Mouse (Mus musculus) embryonic facial prominence, embryonic 15.5 days (tissue): ENCODE measurements around the gene Lrrc29. TPM values are rescaled to one million over a fixed set of nuclear protein-coding genes. Genes with fewer than 3 reads are reported as not detected.

Experiments used
- ATAC-seq: fragments of 200-750 bp; cut with Nextera tagmentation; 2 replicates; pipeline ENCODE4 v1.8.0; 2017; ENCODE audit warnings: low read depth, moderate TSS enrichment; ENCODE audit not compliant: insufficient number of reproducible peaks, low FRiP score, low TSS enrichment
- H3K27ac ChIP-seq: fragments of 300-500 bp; sonication (generic); replicated peaks from 2 replicates; pipeline ENCODE4 v1.5.1; 2015; ENCODE audit warnings: mild to moderate bottlenecking, inconsistent platforms
- H3K27me3 ChIP-seq: fragments of 300-500 bp; sonication (generic); 2 replicates; pipeline ENCODE4 v1.6.1; 2015; ENCODE audit warnings: inconsistent platforms
- H3K36me3 ChIP-seq: fragments of 300-500 bp; sonication (generic); 2 replicates; pipeline ENCODE4 v1.6.1; 2015; ENCODE audit warnings: mild to moderate bottlenecking, inconsistent platforms
- H3K4me1 ChIP-seq: fragments of 300-500 bp; sonication (generic); 2 replicates; pipeline ENCODE4 v1.6.1; 2015; ENCODE audit warnings: inconsistent platforms
- H3K4me2 ChIP-seq: fragments of 300-500 bp; sonication (generic); replicated peaks from 2 replicates; pipeline ENCODE4 v1.6.1; 2015; ENCODE audit warnings: mild to moderate bottlenecking, inconsistent platforms
- H3K4me3 ChIP-seq: fragments of 300-500 bp; sonication (generic); replicated peaks from 2 replicates; pipeline ENCODE4 v1.5.1; 2015; ENCODE audit warnings: mild to moderate bottlenecking, inconsistent platforms
- H3K9ac ChIP-seq: fragments of 300-500 bp; sonication (generic); 2 replicates; pipeline ENCODE4 v1.6.1; 2015; ENCODE audit warnings: inconsistent platforms
- H3K9me3 ChIP-seq: fragments of 300-500 bp; sonication (generic); replicated peaks from 2 replicates; pipeline ENCODE4 v1.6.1; 2016; ENCODE audit warnings: inconsistent platforms
- WGBS: fragments of 180-500 bp; shearing (Covaris S2); methylation state at CpG from one replicate; pipeline ENCODE4 v1.1.7; 2015; 5-methylcytosine and 5-hydroxymethylcytosine counted together
- polyA plus RNA-seq: library from polyadenylated mRNA; unstranded; fragments of >200 nt; fragmentation: Nextera tagmentation; extraction: Ambion mirVana; gene quantifications from 2 replicates; pipeline ENCODE4 v1.2.1, GENCODE M21; 2015

Gene Lrrc29
- polyA plus RNA-seq, 1 experiment from 2014 or later: 2.0 TPM

- Histone ChIP-seq H3K9ac (no peak overlapping the region), H3K4me2 (no peak overlapping the region), H3K4me1 (peaks cover 56% of the 10 kb centered on the region), H3K27me3 (no peaks in the 10 kb centered on the region), H3K27ac (no peak overlapping the region), H3K4me3 (no peak overlapping the region), H3K9me3 (no peaks in the 10 kb centered on the region), H3K36me3 (no peaks in the 10 kb centered on the region)
- WGBS: 71% methylated on average over 4 of the region's 4 CpGs
- no peak for ATAC-seq
Measured at GRCm38 (mm10) chr8:105342768-105343167, 16.7 kb upstream of the Lrrc29 start.

- Histone ChIP-seq H3K4me3 (no peak overlapping the region), H3K27ac (no peak overlapping the region), H3K27me3 (no peaks in the 10 kb centered on the region), H3K9me3 (no peaks in the 10 kb centered on the region), H3K4me2 (no peak overlapping the region), H3K9ac (no peak overlapping the region), H3K4me1 (peaks cover 45% of the 10 kb centered on the region), H3K36me3 (peaks cover 8% of the 10 kb centered on the region)
- no peak for ATAC-seq
- WGBS: 35% methylated on average over 8 of the region's 8 CpGs
Measured at GRCm38 (mm10) chr8:105341399-105341798, 15.3 kb upstream of the Lrrc29 start.

- ATAC-seq: no peak
Measured at GRCm38 (mm10) chr8:105339886-105340635, 14.0 kb upstream of the Lrrc29 start.

GRCm38 (mm10) chr8:105338992-105339391 is 12.9 kb upstream of the Lrrc29 start:
- ATAC-seq: no peak
- H3K36me3 ChIP-seq: peaks cover 27% of the 10 kb centered on the region

More at GRCm38 (mm10) chr8:105339886-105340635, 14.0 kb upstream of the Lrrc29 start:
- Histone ChIP-seq H3K4me2 (no peak overlapping the region), H3K4me3 (no peak overlapping the region), H3K27me3 (no peaks in the 10 kb centered on the region), H3K27ac (no peak overlapping the region), H3K9ac (no peak overlapping the region), H3K9me3 (no peaks in the 10 kb centered on the region), H3K36me3 (peaks cover 19% of the 10 kb centered on the region), H3K4me1 (peaks cover 31% of the 10 kb centered on the region)
- 76% methylated on average over 6 of the region's 6 CpGs for WGBS

GRCm38 (mm10) chr8:105336373-105337130 is 10.5 kb upstream of the Lrrc29 start:
- ATAC-seq: no peak
- Histone ChIP-seq H3K4me2 (no peak overlapping the region), H3K27ac (no peak overlapping the region), H3K4me3 (no peak overlapping the region), H3K9me3 (no peaks in the 10 kb centered on the region), H3K4me1 (peaks cover 19% of the 10 kb centered on the region), H3K27me3 (no peaks in the 10 kb centered on the region), H3K9ac (no peak overlapping the region), H3K36me3 (peaks cover 50% of the 10 kb centered on the region)
- 65% methylated on average over 32 of the region's 32 CpGs for WGBS

More at GRCm38 (mm10) chr8:105338992-105339391, 12.9 kb upstream of the Lrrc29 start:
- 20% methylated on average over 4 of the region's 4 CpGs for WGBS
- no peak overlapping the region for H3K4me3 ChIP-seq
- H3K4me2 ChIP-seq: no peak overlapping the region
- no peaks in the 10 kb centered on the region for H3K9me3 ChIP-seq
- no peaks in the 10 kb centered on the region for H3K27me3 ChIP-seq
- H3K4me1 ChIP-seq: peaks cover 23% of the 10 kb centered on the region
- H3K9ac ChIP-seq: no peak overlapping the region
- H3K27ac ChIP-seq: 0 out of 2 replicates have a peak overlapping the region, but pooled peaks have one; percentile 28

- Histone ChIP-seq H3K4me3 (no peak overlapping the region), H3K27me3 (no peaks in the 10 kb centered on the region), H3K4me2 (no peak overlapping the region), H3K27ac (no peak overlapping the region), H3K9me3 (no peaks in the 10 kb centered on the region), H3K4me1 (peaks cover under 1% of the 10 kb centered on the region), H3K36me3 (peaks cover 87% of the 10 kb centered on the region), H3K9ac (no peak overlapping the region)
- whole genome bisulfite sequencing: 62% methylated on average over 2 of the region's 2 CpGs
- ATAC-seq: no peak
Measured at GRCm38 (mm10) chr8:105332523-105332922, 6.4 kb upstream of the Lrrc29 start.

- no peaks in the 10 kb centered on the region for H3K27me3 ChIP-seq
- peaks cover 7% of the 10 kb centered on the region for H3K4me1 ChIP-seq
- H3K9me3 ChIP-seq: no peaks in the 10 kb centered on the region
- H3K9ac ChIP-seq: no peak overlapping the region
- no peak for ATAC-seq
- no peak overlapping the region for H3K27ac ChIP-seq
- H3K4me2 ChIP-seq: no peak overlapping the region
- H3K4me3 ChIP-seq: no peak overlapping the region
- 93% methylated on average over 9 of the region's 9 CpGs for WGBS
- H3K36me3 ChIP-seq: peaks cover 85% of the 10 kb centered on the region
Measured at GRCm38 (mm10) chr8:105331931-105332330, 5.9 kb upstream of the Lrrc29 start.

- H3K9me3 ChIP-seq: no peaks in the 10 kb centered on the region
- 94% methylated on average over 22 of the region's 22 CpGs for WGBS
- no peaks in the 10 kb centered on the region for H3K27me3 ChIP-seq
- no peak overlapping the region for H3K4me3 ChIP-seq
- no peak overlapping the region for H3K27ac ChIP-seq
- no peak overlapping the region for H3K4me2 ChIP-seq
- peaks cover 8% of the 10 kb centered on the region for H3K4me1 ChIP-seq
- ATAC-seq: no peak
- no peak overlapping the region for H3K9ac ChIP-seq
- peaks cover 80% of the 10 kb centered on the region for H3K36me3 ChIP-seq
Measured at GRCm38 (mm10) chr8:105331469-105331868, 5.4 kb upstream of the Lrrc29 start.

GRCm38 (mm10) chr8:105330325-105330724 is 4.2 kb upstream of the Lrrc29 start:
- no peak overlapping the region for H3K4me2 ChIP-seq
- no peaks in the 10 kb centered on the region for H3K9me3 ChIP-seq
- peaks cover 69% of the 10 kb centered on the region for H3K36me3 ChIP-seq
- no peak overlapping the region for H3K4me3 ChIP-seq
- no peak overlapping the region for H3K27ac ChIP-seq
- 91% methylated on average over 12 of the region's 12 CpGs for WGBS
- peaks cover 11% of the 10 kb centered on the region for H3K4me1 ChIP-seq
- H3K27me3 ChIP-seq: no peaks in the 10 kb centered on the region
- H3K9ac ChIP-seq: no peak overlapping the region
- ATAC-seq: no peak

- H3K36me3 ChIP-seq: peaks cover 50% of the 10 kb centered on the region
- H3K4me2 ChIP-seq: peak overlapping the region; percentile 80
- peak overlapping the region; percentile 94 for H3K27ac ChIP-seq
- H3K4me3 ChIP-seq: peak overlapping the region; percentile 91
- WGBS: 29% methylated on average over 6 of the region's 6 CpGs
- H3K9ac ChIP-seq: peak overlapping the region; percentile 76
- no peak for ATAC-seq
- peaks cover 18% of the 10 kb centered on the region for H3K4me1 ChIP-seq
- H3K27me3 ChIP-seq: no peaks in the 10 kb centered on the region
- H3K9me3 ChIP-seq: no peaks in the 10 kb centered on the region
Measured at GRCm38 (mm10) chr8:105326968-105327367, 890 bp upstream of the Lrrc29 start.

- peak overlapping the region; percentile 91 for H3K4me3 ChIP-seq
- peak overlapping the region; percentile 94 for H3K27ac ChIP-seq
- H3K4me2 ChIP-seq: peak overlapping the region; percentile 80
- H3K36me3 ChIP-seq: peaks cover 37% of the 10 kb centered on the region
- H3K4me1 ChIP-seq: peaks cover 18% of the 10 kb centered on the region
- no peak; the same call in 1 of the 2 replicates for ATAC-seq
- 1% methylated on average over 12 of the region's 12 CpGs for WGBS
- H3K27me3 ChIP-seq: no peaks in the 10 kb centered on the region
- no peaks in the 10 kb centered on the region for H3K9me3 ChIP-seq
- peak overlapping the region; percentile 93 for H3K9ac ChIP-seq
Measured at GRCm38 (mm10) chr8:105325641-105326093, 411 bp downstream of the Lrrc29 start.
